Mouse (Mus musculus): ENCODE results near the gene Xpo6.

GRCm38 (mm10) chr7:126200997-126201345, 670 bp upstream of the Xpo6 start:
- TF ChIP-seq CTCF (IDR thresholded peaks at IDR 0.05; ENCODE audit: low read depth) (no peak), EP300 (IDR thresholded peaks at IDR 0.05; ENCODE audit: low read depth) (no peak)
